Mouse (Mus musculus): Measurements from ENCODE around the gene Tmem260.

DNA sequence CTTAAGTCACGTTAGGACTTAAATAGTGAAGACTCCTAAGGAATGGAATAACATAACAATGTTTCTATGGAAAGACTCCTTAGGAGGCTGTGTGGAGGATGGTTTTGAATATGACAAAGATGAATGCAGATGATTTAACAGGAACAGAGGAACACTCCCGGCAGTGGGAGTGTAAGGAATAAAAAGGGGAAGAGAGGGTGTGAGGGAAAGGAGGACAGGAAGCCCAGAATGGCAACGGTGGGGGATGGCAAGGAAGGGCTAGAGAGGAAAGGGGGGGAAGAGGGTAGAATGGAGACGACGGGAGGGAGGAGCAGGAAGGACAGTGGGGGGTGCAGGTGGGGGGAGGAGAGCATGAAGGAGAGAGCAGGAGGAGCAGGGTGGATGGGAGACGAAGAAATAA, 24.4 kb upstream of the Tmem260 start:
- no peak for TF ChIP-seq CTCF (IDR thresholded peaks at IDR 0.05; ENCODE audit: borderline replicate concordance, extremely low read depth, insufficient read depth, insufficient read length)
- no peak for TF ChIP-seq POLR2A (IDR thresholded peaks at IDR 0.05; ENCODE audit: borderline replicate concordance, extremely low read depth, insufficient read depth, insufficient read length, poor library complexity, severe bottlenecking)

All from brain, embryonic 14.5 days (tissue).